Mouse (Mus musculus): ENCODE data around the gene Ifrd2. TPM values are rescaled to one million over a fixed set of nuclear protein-coding genes. Genes with fewer than 3 reads are reported as not detected.

Ifrd2 gene
- total RNA-seq, 1 experiment = 66.6 TPM

DNA sequence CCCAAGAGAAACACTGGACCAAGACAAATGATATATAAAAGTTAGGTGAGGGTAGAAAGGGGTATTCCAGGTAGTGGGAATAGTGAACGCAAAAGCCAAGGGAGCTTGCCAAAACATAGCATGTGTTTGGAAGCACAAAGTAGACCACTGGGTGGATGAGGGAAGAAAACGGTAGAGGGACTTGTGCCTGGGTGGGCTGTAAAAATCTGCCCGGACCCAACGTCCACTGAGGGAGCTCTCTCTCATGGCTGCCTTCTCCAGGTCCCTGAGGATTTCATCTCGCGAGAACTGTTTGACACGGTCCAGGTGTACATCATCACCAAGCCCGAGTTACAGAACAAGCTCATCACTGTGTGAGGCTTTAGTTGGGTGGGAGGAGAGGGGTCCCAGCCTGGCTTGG, 44.7 kb upstream of the Ifrd2 start:
- peaks cover 23% of the 10 kb centered on the region for H3K36me3 ChIP-seq (ENCODE audit: control insufficient read depth, insufficient read depth, low read length, poor library complexity, severe bottlenecking)
- H3K9me3 ChIP-seq (ENCODE audit: control insufficient read depth, insufficient read depth, low read depth, low read length) = no peaks in the 10 kb centered on the region
- peak overlapping the region; percentile 80; the same call in 1 of the 2 replicates for H3K9ac ChIP-seq (ENCODE audit: insufficient read depth, low read depth, low read length, poor library complexity, severe bottlenecking)
- H3K4me1 ChIP-seq (ENCODE audit: control insufficient read depth in 2 of 2, insufficient read depth in 2 of 2, low read length in 2 of 2, poor library complexity in 1 of 2) = peaks cover 0 to 16% of the 10 kb centered on the region in 2 experiments; a peak in 3 of 4 replicates
- peak overlapping the region; percentile 80 to 93 for H3K4me3 ChIP-seq (ENCODE audit: insufficient read depth in 1 of 2, low read depth in 1 of 2, low read length in 2 of 2, poor library complexity in 1 of 2, severe bottlenecking in 1 of 2)
- TF ChIP-seq CHD2 (IDR thresholded peaks at IDR 0.05; ENCODE audit: low read depth, low read length) = no peak
- TF ChIP-seq ZC3H11A (IDR thresholded peaks at IDR 0.05; ENCODE audit: borderline replicate concordance, low read depth, low read length) = no peak
- TF ChIP-seq ZNF384 (IDR thresholded peaks at IDR 0.05; ENCODE audit: low read depth, low read length) = no peak
- TF ChIP-seq MAFK (IDR thresholded peaks at IDR 0.05; ENCODE audit: insufficient read depth, low read depth, low read length) = no peak
- TF ChIP-seq HCFC1 (IDR thresholded peaks at IDR 0.05; ENCODE audit: borderline replicate concordance, insufficient read depth, low read length) = no peak
- in situ Hi-C loops (cut with MboI; ENCODE audit: low sequenced_read_pairs in 2 of 2, unreplicated experiment in 2 of 2) = no loop called here
- no peak for DNase-seq (ENCODE audit: low read depth, low spot score)
- no peak overlapping the region for H3K27ac ChIP-seq (ENCODE audit: insufficient read depth, low read depth, low read length, poor library complexity, severe bottlenecking)

DNA sequence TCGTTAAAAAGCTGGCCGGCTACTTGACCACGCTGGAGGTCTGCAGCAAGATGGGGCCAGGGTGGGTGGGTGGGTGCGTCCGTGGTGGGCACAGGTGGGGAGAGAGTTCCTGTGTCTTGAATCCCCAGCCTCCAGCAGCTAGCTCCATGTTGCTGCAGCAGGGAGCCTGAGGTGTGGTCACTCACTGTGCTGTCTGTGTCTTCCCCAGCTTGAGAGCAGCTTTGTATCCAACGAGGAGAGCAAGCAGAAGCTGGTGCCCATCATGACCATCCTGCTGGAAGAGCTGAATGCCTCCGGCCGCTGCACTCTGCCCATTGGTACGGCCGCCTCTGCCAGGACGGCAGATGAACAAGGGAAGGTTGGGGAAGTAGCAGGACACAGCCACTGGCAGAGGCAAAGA, 44.1 kb upstream of the Ifrd2 start:
- no peak overlapping the region for H3K27ac ChIP-seq (ENCODE audit: insufficient read depth, low read depth, low read length, poor library complexity, severe bottlenecking)

DNA sequence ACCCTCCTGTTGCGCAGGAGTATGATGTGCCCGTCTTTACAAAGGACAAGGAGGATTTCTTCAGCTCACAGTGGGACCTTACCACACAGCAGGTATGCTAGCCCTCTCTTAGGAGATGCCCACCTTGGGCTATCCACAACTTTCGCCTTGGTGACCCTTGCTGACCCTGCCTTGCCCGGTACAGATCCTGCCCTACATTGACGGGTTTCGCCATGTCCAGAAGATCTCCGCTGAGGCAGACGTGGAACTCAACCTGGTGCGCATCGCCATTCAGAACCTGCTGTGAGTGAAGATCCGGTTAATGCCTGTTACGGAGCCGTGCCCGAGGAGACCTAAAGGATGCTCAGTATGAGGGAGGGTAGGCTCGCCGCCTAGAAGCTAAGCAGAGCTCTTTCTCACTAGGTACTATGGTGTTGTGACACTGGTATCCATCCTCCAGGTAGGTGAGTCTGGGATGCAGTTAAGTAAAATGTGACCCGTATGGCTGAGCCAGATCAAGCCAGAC, 43.2 kb upstream of the Ifrd2 start:
- H3K9me3 ChIP-seq (ENCODE audit: control insufficient read depth, insufficient read depth, low read depth, low read length) = no peaks in the 10 kb centered on the region
- no peak overlapping the region for H3K27ac ChIP-seq (ENCODE audit: insufficient read depth, low read depth, low read length, poor library complexity, severe bottlenecking)
- no peak for DNase-seq (ENCODE audit: low read depth, low spot score)
- H3K4me3 ChIP-seq (ENCODE audit: insufficient read depth in 1 of 2, low read depth in 1 of 2, low read length in 2 of 2, poor library complexity in 1 of 2, severe bottlenecking in 1 of 2) = no peak overlapping the region
- in situ Hi-C loops (cut with MboI; ENCODE audit: low sequenced_read_pairs in 2 of 2, unreplicated experiment in 2 of 2) = no loop called here
- H3K4me1 ChIP-seq (ENCODE audit: control insufficient read depth in 2 of 2, insufficient read depth in 2 of 2, low read length in 2 of 2, poor library complexity in 1 of 2) = peaks cover 0 to 16% of the 10 kb centered on the region in 2 experiments; a peak in 3 of 4 replicates
- peaks cover 11% of the 10 kb centered on the region; the same call in 1 of the 2 replicates for H3K36me3 ChIP-seq (ENCODE audit: control insufficient read depth, insufficient read depth, low read length, poor library complexity, severe bottlenecking)
- no peak overlapping the region for H3K9ac ChIP-seq (ENCODE audit: insufficient read depth, low read depth, low read length, poor library complexity, severe bottlenecking)
- TF ChIP-seq ZNF384 (IDR thresholded peaks at IDR 0.05; ENCODE audit: low read depth, low read length) = no peak
- no peak for TF ChIP-seq CHD2 (IDR thresholded peaks at IDR 0.05; ENCODE audit: low read depth, low read length)
- no peak for TF ChIP-seq HCFC1 (IDR thresholded peaks at IDR 0.05; ENCODE audit: borderline replicate concordance, insufficient read depth, low read length)
- TF ChIP-seq ZC3H11A (IDR thresholded peaks at IDR 0.05; ENCODE audit: borderline replicate concordance, low read depth, low read length) = no peak
- TF ChIP-seq MAFK (IDR thresholded peaks at IDR 0.05; ENCODE audit: insufficient read depth, low read depth, low read length) = no peak

More for the DNA sequence above, 44.1 kb upstream of the Ifrd2 start:
- in situ Hi-C loops (cut with MboI; ENCODE audit: low sequenced_read_pairs in 2 of 2, unreplicated experiment in 2 of 2) = no loop called here
- no peak overlapping the region for H3K9ac ChIP-seq (ENCODE audit: insufficient read depth, low read depth, low read length, poor library complexity, severe bottlenecking)
- H3K9me3 ChIP-seq (ENCODE audit: control insufficient read depth, insufficient read depth, low read depth, low read length) = no peaks in the 10 kb centered on the region
- no peak for TF ChIP-seq ZNF384 (IDR thresholded peaks at IDR 0.05; ENCODE audit: low read depth, low read length)
- TF ChIP-seq MAFK (IDR thresholded peaks at IDR 0.05; ENCODE audit: insufficient read depth, low read depth, low read length) = no peak
- TF ChIP-seq HCFC1 (IDR thresholded peaks at IDR 0.05; ENCODE audit: borderline replicate concordance, insufficient read depth, low read length) = no peak
- TF ChIP-seq CHD2 (IDR thresholded peaks at IDR 0.05; ENCODE audit: low read depth, low read length) = no peak
- no peak for TF ChIP-seq ZC3H11A (IDR thresholded peaks at IDR 0.05; ENCODE audit: borderline replicate concordance, low read depth, low read length)
- H3K36me3 ChIP-seq (ENCODE audit: control insufficient read depth, insufficient read depth, low read length, poor library complexity, severe bottlenecking) = peaks cover 17% of the 10 kb centered on the region
- H3K4me3 ChIP-seq (ENCODE audit: insufficient read depth in 1 of 2, low read depth in 1 of 2, low read length in 2 of 2, poor library complexity in 1 of 2, severe bottlenecking in 1 of 2) = no peak overlapping the region
- DNase-seq (ENCODE audit: low read depth, low spot score) = no peak
- peaks cover 0 to 16% of the 10 kb centered on the region in 2 experiments; a peak in 3 of 4 replicates for H3K4me1 ChIP-seq (ENCODE audit: control insufficient read depth in 2 of 2, insufficient read depth in 2 of 2, low read length in 2 of 2, poor library complexity in 1 of 2)

DNA sequence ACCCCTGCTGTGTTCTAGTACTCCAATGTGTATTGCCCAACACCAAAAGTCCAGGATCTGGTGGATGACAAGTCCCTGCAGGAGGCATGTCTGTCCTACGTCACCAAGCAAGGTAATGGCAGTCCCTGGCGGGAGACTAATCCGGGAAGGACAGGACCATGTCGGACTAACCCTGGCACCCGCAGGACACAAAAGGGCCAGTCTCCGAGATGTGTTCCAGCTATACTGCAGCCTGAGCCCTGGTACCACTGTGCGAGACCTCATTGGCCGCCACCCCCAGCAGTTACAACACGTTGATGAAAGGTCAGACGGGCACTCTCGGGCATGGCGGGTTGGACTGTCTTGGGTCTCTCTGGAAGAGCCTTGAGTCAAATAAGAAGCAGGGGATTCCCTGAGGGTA, 42.7 kb upstream of the Ifrd2 start:
- Histone ChIP-seq H3K9ac (ENCODE audit: insufficient read depth, low read depth, low read length, poor library complexity, severe bottlenecking) (no peak overlapping the region), H3K9me3 (ENCODE audit: control insufficient read depth, insufficient read depth, low read depth, low read length) (no peaks in the 10 kb centered on the region), H3K4me3 (ENCODE audit: insufficient read depth in 1 of 2, low read depth in 1 of 2, low read length in 2 of 2, poor library complexity in 1 of 2, severe bottlenecking in 1 of 2) (no peak overlapping the region), H3K27ac (ENCODE audit: insufficient read depth, low read depth, low read length, poor library complexity, severe bottlenecking) (no peak overlapping the region), H3K4me1 (ENCODE audit: control insufficient read depth in 2 of 2, insufficient read depth in 2 of 2, low read length in 2 of 2, poor library complexity in 1 of 2) (peaks cover 0 to 18% of the 10 kb centered on the region in 2 experiments; a peak in 3 of 4 replicates), H3K36me3 (ENCODE audit: control insufficient read depth, insufficient read depth, low read length, poor library complexity, severe bottlenecking) (peaks cover 9% of the 10 kb centered on the region; the same call in 1 of the 2 replicates)
- in situ Hi-C loops (cut with MboI; ENCODE audit: low sequenced_read_pairs in 2 of 2, unreplicated experiment in 2 of 2) = no loop called here
- TF ChIP-seq ZC3H11A (IDR thresholded peaks at IDR 0.05; ENCODE audit: borderline replicate concordance, low read depth, low read length) = no peak
- no peak for TF ChIP-seq MAFK (IDR thresholded peaks at IDR 0.05; ENCODE audit: insufficient read depth, low read depth, low read length)
- no peak for TF ChIP-seq HCFC1 (IDR thresholded peaks at IDR 0.05; ENCODE audit: borderline replicate concordance, insufficient read depth, low read length)
- no peak for TF ChIP-seq CHD2 (IDR thresholded peaks at IDR 0.05; ENCODE audit: low read depth, low read length)
- TF ChIP-seq ZNF384 (IDR thresholded peaks at IDR 0.05; ENCODE audit: low read depth, low read length) = no peak
- no peak for DNase-seq (ENCODE audit: low read depth, low spot score)

All from ES-E14 (cell line).